Mouse (Mus musculus) hindbrain, embryonic 13.5 days (tissue): ENCODE data around the gene Ppp1r13l. TPM values are rescaled to one million over a fixed set of nuclear protein-coding genes. Genes with fewer than 3 reads are reported as not detected.
A peak's percentile ranks its signal among the peaks of the same experiment; 100 is the strongest.

ENCODE experiments used
- ATAC-seq: fragments of 200-750 bp; cut with Nextera tagmentation; 2 replicates; pipeline ENCODE4 v1.8.0; 2017; ENCODE audit warnings: moderate TSS enrichment; ENCODE audit not compliant: low FRiP score
- H3K27ac ChIP-seq: fragments of 300-500 bp; sonication (generic); 2 replicates; pipeline ENCODE4 v1.5.1; 2015; ENCODE audit warnings: inconsistent platforms, mild to moderate bottlenecking, moderate library complexity
- H3K27me3 ChIP-seq: fragments of 300-500 bp; sonication (generic); 2 replicates; pipeline ENCODE4 v1.6.1; 2015; ENCODE audit warnings: mild to moderate bottlenecking, inconsistent platforms
- H3K36me3 ChIP-seq: fragments of 300-500 bp; sonication (generic); 2 replicates; pipeline ENCODE4 v1.6.1; 2015; ENCODE audit warnings: mild to moderate bottlenecking, inconsistent platforms
- H3K4me1 ChIP-seq: fragments of 300-500 bp; sonication (generic); replicated peaks from 2 replicates; pipeline ENCODE4 v1.6.1; 2015; ENCODE audit warnings: inconsistent platforms
- H3K4me2 ChIP-seq: fragments of 300-500 bp; sonication (generic); 2 replicates; pipeline ENCODE4 v1.6.1; 2015; ENCODE audit warnings: inconsistent platforms, mild to moderate bottlenecking, moderate library complexity
- H3K4me3 ChIP-seq: fragments of 300-500 bp; sonication (generic); 2 replicates; pipeline ENCODE4 v1.5.1; 2015; ENCODE audit warnings: mild to moderate bottlenecking, inconsistent platforms
- H3K9ac ChIP-seq: fragments of 300-500 bp; sonication (generic); 2 replicates; pipeline ENCODE4 v1.6.1; 2015; ENCODE audit warnings: mild to moderate bottlenecking, inconsistent platforms
- H3K9me3 ChIP-seq: fragments of 300-500 bp; sonication (generic); 2 replicates; pipeline ENCODE4 v1.6.1; 2016; ENCODE audit warnings: inconsistent platforms
- WGBS: fragments of 180-500 bp; shearing (Covaris S2); methylation state at CpG from one replicate; pipeline ENCODE4 v1.1.7; 2015; 5-methylcytosine and 5-hydroxymethylcytosine counted together
- polyA plus RNA-seq: library from polyadenylated mRNA; unstranded; fragments of >200 nt; fragmentation: Nextera tagmentation; extraction: Ambion mirVana; gene quantifications from 2 replicates; pipeline ENCODE4 v1.2.1, GENCODE M21; 2015

Gene Ppp1r13l
- polyA plus RNA-seq, 1 experiment from 2014 or later: 2.2 TPM

DNA sequence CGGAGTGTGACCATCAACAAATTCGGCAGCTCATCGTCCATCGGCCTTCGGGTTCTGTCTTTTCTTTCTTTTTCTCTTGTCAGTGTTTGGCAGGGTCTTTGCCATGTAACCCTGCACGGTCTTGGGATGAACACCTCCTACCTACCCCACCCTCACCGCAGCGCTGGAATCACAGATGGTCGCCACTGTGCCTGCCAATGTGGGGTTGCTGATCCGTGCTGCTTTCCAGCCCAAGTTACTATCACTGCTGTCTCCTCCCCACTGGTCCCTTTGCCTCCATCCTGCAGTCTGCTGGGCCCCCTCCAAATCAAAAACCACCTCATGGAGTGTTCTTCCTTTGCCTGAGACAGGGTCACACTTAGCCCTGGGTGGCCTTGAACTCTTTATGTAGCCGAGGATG lies 35.3 kb upstream of the Ppp1r13l start:
- WGBS: 84% methylated on average over 11 of the region's 11 CpGs
- no peak for ATAC-seq

DNA sequence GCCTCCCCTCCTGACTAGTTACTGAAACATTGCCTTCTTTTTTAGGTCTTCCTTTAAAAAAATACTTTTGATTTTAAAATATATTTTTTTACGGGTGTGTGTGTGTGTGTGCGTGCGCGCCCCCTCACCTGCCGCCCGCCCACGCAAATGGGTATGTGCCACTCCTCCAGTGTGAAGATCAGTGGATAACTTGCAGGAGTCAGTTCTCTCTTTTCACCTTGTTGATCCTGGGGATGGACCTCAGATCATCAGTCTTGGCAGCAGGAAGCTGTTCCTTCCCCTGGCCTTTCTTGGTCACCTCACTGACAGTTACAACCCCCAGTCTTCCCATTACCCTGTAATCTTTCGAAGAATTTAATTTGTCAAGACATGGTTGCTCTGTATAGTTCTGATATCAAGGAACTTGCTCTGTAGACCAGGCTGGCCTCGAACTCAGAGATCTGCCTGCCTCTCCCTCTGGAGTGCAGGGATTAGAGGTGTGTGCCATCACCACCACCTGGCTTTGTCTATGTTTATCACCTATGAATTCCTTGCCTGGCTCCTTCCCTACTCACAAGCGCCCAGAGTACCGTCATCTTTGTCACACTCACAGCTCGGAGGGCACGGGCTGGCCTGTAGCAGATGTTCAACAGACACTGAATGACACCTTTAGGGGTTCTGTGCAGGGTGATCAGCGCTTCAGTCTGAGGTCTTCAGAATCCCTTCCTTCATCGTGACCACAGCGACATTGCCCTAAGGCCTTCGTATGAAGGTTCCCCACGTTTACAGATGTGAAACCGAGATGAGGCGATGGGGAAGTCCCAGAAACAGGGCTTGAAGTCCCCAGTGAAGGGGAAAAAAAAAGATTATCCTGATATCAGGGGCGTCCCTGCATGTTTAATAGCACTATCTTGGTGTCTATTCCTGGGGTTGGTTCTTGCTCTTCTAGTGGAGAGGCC lies 34.0 kb upstream of the Ppp1r13l start:
- Histone ChIP-seq H3K9ac (no peak overlapping the region), H3K36me3 (no peaks in the 10 kb centered on the region), H3K4me2 (no peak overlapping the region; the same call in 1 of the 2 replicates), H3K9me3 (no peaks in the 10 kb centered on the region), H3K27me3 (0 out of 2 replicates have a peak, but pooled peaks cover 15% of the 10 kb centered on the region), H3K4me3 (no peak overlapping the region), H3K4me1 (peaks cover 22% of the 10 kb centered on the region), H3K27ac (no peak overlapping the region)
- ATAC-seq: no peak
- WGBS: 75% methylated on average over 21 of the region's 21 CpGs

More for the DNA sequence above, 35.3 kb upstream of the Ppp1r13l start:
- no peak overlapping the region for H3K4me3 ChIP-seq
- H3K27me3 ChIP-seq: 0 out of 2 replicates have a peak, but pooled peaks cover 13% of the 10 kb centered on the region
- H3K27ac ChIP-seq: no peak overlapping the region
- H3K4me1 ChIP-seq: peaks cover 31% of the 10 kb centered on the region
- no peak overlapping the region for H3K4me2 ChIP-seq
- no peak overlapping the region for H3K9ac ChIP-seq
- H3K36me3 ChIP-seq: no peaks in the 10 kb centered on the region
- no peaks in the 10 kb centered on the region for H3K9me3 ChIP-seq

GRCm38 (mm10) chr7:19326359-19326758 lies 33.2 kb upstream of the Ppp1r13l start:
- no peaks in the 10 kb centered on the region for H3K36me3 ChIP-seq
- peak overlapping the region; percentile 41 for H3K4me3 ChIP-seq
- H3K9ac ChIP-seq: peak overlapping the region; percentile 63
- 0 out of 2 replicates have a peak, but pooled peaks cover 15% of the 10 kb centered on the region for H3K27me3 ChIP-seq
- peak overlapping the region; percentile 60 for H3K27ac ChIP-seq
- peak overlapping the region; percentile 68 for H3K4me2 ChIP-seq
- H3K4me1 ChIP-seq: peaks cover 18% of the 10 kb centered on the region
- H3K9me3 ChIP-seq: no peaks in the 10 kb centered on the region
- under 1% methylated on average over 19 of the region's 20 CpGs for WGBS
- ATAC-seq: peak; percentile 56; the same call in 1 of the 2 replicates

DNA sequence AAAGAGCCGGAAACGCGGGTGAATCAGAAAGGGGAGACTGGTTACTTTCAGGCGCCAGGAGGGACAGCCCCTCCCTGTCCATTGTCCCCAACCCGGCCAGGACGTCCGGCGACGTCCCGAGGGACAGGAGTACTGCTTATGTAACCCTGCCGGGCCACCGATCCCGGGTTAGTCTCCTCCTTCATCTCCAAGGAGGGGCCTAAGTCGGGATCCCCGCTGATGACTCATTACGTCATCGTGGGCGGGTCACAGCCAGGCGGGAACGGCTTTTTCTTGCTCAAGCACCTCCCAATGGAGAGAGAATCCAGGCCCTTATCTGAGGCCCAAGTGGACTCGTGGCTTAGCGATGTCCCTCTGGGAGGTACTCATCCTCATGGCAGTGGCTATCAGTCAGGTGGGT lies 32.4 kb upstream of the Ppp1r13l start:
- Histone ChIP-seq H3K9me3 (no peaks in the 10 kb centered on the region), H3K4me2 (peak overlapping the region; percentile 68), H3K27me3 (0 out of 2 replicates have a peak, but pooled peaks cover 15% of the 10 kb centered on the region), H3K36me3 (no peaks in the 10 kb centered on the region), H3K27ac (peak overlapping the region; percentile 60; the same call in 1 of the 2 replicates), H3K4me3 (peak overlapping the region; percentile 41), H3K9ac (peak overlapping the region; percentile 63), H3K4me1 (peaks cover 18% of the 10 kb centered on the region)
- ATAC-seq: peak; percentile 53
- under 1% methylated on average over 22 of the region's 22 CpGs for WGBS

DNA sequence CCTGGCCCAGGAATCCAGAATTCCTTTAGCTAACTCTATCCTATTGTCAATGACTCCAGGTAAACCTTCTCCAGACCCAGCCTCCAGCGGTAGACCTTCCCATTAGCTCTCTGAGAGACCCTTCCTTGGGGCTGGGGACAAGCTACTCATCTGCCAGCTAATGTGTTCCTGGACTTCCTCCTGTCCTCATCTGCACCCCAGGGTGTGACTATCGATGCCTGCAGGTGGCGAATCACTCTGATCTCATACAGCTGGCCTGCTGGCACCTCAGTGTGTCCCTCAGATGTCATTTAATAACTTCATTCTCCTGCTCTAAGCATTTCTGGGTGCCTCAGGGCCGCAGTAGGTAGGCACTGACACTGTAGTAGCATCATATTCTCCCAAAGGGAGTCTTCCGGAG lies 31.8 kb upstream of the Ppp1r13l start:
- peak overlapping the region; percentile 68; the same call in 1 of the 2 replicates for H3K4me2 ChIP-seq
- 0 out of 2 replicates have a peak, but pooled peaks cover 8% of the 10 kb centered on the region for H3K27me3 ChIP-seq
- H3K4me3 ChIP-seq: no peak overlapping the region
- H3K4me1 ChIP-seq: peaks cover 21% of the 10 kb centered on the region
- 0 out of 2 replicates have a peak overlapping the region, but pooled peaks have one; percentile 11 for H3K9ac ChIP-seq
- H3K9me3 ChIP-seq: no peaks in the 10 kb centered on the region
- WGBS: 78% methylated on average over 5 of the region's 5 CpGs
- no peak overlapping the region for H3K27ac ChIP-seq
- no peaks in the 10 kb centered on the region for H3K36me3 ChIP-seq
- no peak for ATAC-seq

DNA sequence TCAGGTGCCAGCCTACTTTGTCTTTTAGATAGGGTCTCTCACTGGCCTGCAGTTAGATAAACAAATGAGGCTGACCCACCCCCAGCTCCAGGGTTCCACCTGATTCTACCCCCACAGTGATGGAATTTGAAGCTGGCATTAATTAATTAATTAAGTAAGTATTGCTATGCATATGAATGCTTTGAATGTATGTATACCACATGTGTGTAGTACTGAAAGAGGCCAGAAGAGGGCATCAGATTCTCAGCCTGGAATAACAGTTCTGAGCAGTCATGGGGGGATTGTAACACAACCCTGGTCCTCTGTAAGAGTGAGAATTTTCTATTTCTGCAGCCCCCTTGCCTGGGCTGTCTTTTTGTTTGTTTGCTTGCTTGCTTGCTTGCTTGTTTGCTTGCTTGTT lies 31.1 kb upstream of the Ppp1r13l start:
- Histone ChIP-seq H3K9me3 (no peaks in the 10 kb centered on the region), H3K4me3 (no peak overlapping the region), H3K36me3 (no peaks in the 10 kb centered on the region), H3K4me2 (no peak overlapping the region), H3K27me3 (0 out of 2 replicates have a peak, but pooled peaks cover 2% of the 10 kb centered on the region), H3K4me1 (peaks cover 24% of the 10 kb centered on the region), H3K27ac (no peak overlapping the region), H3K9ac (no peak overlapping the region)
- no peak for ATAC-seq

GRCm38 (mm10) chr7:19331910-19332309 lies 27.6 kb upstream of the Ppp1r13l start:
- H3K4me2 ChIP-seq: no peak overlapping the region; the same call in 1 of the 2 replicates
- ATAC-seq: no peak
- no peak overlapping the region for H3K27ac ChIP-seq
- peaks cover 25% of the 10 kb centered on the region for H3K4me1 ChIP-seq
- WGBS: 69% methylated on average over 2 of the region's 2 CpGs
- peak overlapping the region; percentile 70; the same call in 1 of the 2 replicates for H3K4me3 ChIP-seq
- peaks cover 5% of the 10 kb centered on the region; the same call in 1 of the 2 replicates for H3K27me3 ChIP-seq
- H3K36me3 ChIP-seq: no peaks in the 10 kb centered on the region
- H3K9me3 ChIP-seq: no peaks in the 10 kb centered on the region
- H3K9ac ChIP-seq: no peak overlapping the region

GRCm38 (mm10) chr7:19332709-19333352 lies 26.7 kb upstream of the Ppp1r13l start:
- WGBS: under 1% methylated on average over 52 of the region's 52 CpGs
- H3K27me3 ChIP-seq: peaks cover 7% of the 10 kb centered on the region; the same call in 1 of the 2 replicates

DNA sequence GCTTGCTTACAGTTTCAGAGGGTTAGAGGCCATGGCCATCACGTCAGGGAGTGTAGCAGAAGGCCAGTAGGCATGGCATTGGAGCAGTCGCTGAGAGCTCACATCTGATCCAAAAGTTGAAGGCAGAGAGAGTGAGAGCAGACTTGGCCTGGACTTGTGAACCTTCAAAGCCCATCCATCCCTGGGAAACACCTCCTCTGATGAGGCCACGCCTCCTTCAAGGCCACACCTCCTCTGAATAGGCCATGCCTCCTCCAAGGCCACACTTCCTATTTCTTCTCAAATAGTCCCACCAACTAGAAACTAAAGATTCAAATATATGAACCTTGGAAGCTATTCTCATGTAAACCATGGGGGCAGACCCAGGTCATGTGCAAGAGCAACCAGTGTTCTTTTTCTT lies 24.0 kb upstream of the Ppp1r13l start:
- no peak for ATAC-seq
- no peaks in the 10 kb centered on the region for H3K9me3 ChIP-seq
- no peak overlapping the region for H3K4me3 ChIP-seq
- H3K9ac ChIP-seq: no peak overlapping the region
- no peak overlapping the region for H3K27ac ChIP-seq
- H3K27me3 ChIP-seq: peaks cover 13% of the 10 kb centered on the region; the same call in 1 of the 2 replicates
- 48% methylated on average over 3 of the region's 3 CpGs for WGBS
- H3K4me1 ChIP-seq: peaks cover 16% of the 10 kb centered on the region
- no peaks in the 10 kb centered on the region for H3K36me3 ChIP-seq
- H3K4me2 ChIP-seq: no peak overlapping the region

More at GRCm38 (mm10) chr7:19332709-19333352, 26.7 kb upstream of the Ppp1r13l start:
- H3K4me3 ChIP-seq: peak overlapping the region; percentile 70
- peaks cover 16% of the 10 kb centered on the region for H3K4me1 ChIP-seq
- ATAC-seq: peak; percentile 50
- peak overlapping the region; percentile 84 for H3K4me2 ChIP-seq
- peak overlapping the region; percentile 90 for H3K9ac ChIP-seq
- H3K36me3 ChIP-seq: no peaks in the 10 kb centered on the region
- no peaks in the 10 kb centered on the region for H3K9me3 ChIP-seq
- H3K27ac ChIP-seq: peak overlapping the region; percentile 86

- no peak overlapping the region for H3K4me3 ChIP-seq
- 71% methylated on average over 10 of the region's 10 CpGs for WGBS
These were observed 22.4 kb upstream of the Ppp1r13l start for GRCm38 (mm10) chr7:19337122-19337521.

GRCm38 (mm10) chr7:19338060-19338459 lies 21.5 kb upstream of the Ppp1r13l start:
- ATAC-seq: no peak
- Histone ChIP-seq H3K4me2 (no peak overlapping the region), H3K9ac (no peak overlapping the region), H3K27ac (no peak overlapping the region), H3K4me1 (peaks cover 31% of the 10 kb centered on the region), H3K27me3 (peaks cover 32% of the 10 kb centered on the region), H3K9me3 (no peaks in the 10 kb centered on the region), H3K4me3 (no peak overlapping the region), H3K36me3 (no peaks in the 10 kb centered on the region)
- WGBS: 53% methylated on average over 2 of the region's 2 CpGs

More at GRCm38 (mm10) chr7:19337122-19337521, 22.4 kb upstream of the Ppp1r13l start:
- peaks cover 27% of the 10 kb centered on the region for H3K27me3 ChIP-seq
- H3K9me3 ChIP-seq: no peaks in the 10 kb centered on the region
- no peaks in the 10 kb centered on the region for H3K36me3 ChIP-seq
- H3K27ac ChIP-seq: no peak overlapping the region
- H3K9ac ChIP-seq: no peak overlapping the region
- H3K4me2 ChIP-seq: no peak overlapping the region
- H3K4me1 ChIP-seq: peaks cover 27% of the 10 kb centered on the region
- ATAC-seq: no peak

DNA sequence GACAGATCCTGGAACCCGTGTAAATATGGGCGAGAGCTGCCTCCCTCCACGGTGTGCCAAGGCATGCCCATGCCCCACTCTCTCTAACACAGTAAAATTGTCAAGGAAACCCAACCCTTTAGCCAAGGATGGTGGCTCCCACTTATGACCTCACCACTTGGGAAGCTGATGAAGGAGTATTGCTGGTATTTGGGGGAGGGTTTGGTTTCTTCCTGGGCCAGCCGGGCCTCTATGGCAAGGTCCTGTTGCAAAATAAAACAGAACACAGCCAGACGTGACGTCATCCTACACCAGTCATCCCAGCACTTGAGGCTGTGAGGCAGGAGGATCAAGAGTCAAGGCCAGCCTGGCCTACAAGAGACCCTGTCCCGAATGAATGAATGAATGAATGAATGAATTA lies 21.0 kb upstream of the Ppp1r13l start:
- 68% methylated on average over 7 of the region's 7 CpGs for WGBS
- Histone ChIP-seq H3K27me3 (peaks cover 32% of the 10 kb centered on the region), H3K9me3 (no peaks in the 10 kb centered on the region), H3K4me1 (peaks cover 27% of the 10 kb centered on the region), H3K9ac (no peak overlapping the region), H3K27ac (no peak overlapping the region), H3K36me3 (no peaks in the 10 kb centered on the region), H3K4me2 (no peak overlapping the region), H3K4me3 (no peak overlapping the region)
- no peak for ATAC-seq
